ENCODE assay signal across 9 mouse cellular contexts in genomic region chr11:74721971-74722370, GRCm38 (mm10). TPM values are rescaled to one million over a fixed set of nuclear protein-coding genes. Genes with fewer than 3 reads are reported as not detected.
DNase-seq lines count a peak whose midpoint lies in the region; ATAC-seq and TF ChIP-seq lines count a peak whose summit lies in the region.
"Had no signal": no experiment of that assay in that cellular context is flagged by ENCODE, and none has a peak within 500 bp of the region (broad histone marks: within the 10 kb centered on the region; RNA-seq: fewer than 3 reads in every experiment).

No protein-coding gene starts in this region.

- no peak for TF ChIP-seq CTCF in MEL (IDR thresholded peaks at IDR 0.05 in 2 of 3, conservative IDR thresholded peaks at IDR 0.05 in 1 of 3; ENCODE audit: control insufficient read depth in 1 of 3, insufficient read depth in 1 of 3, low read depth in 2 of 3, low read length in 3 of 3, poor library complexity in 1 of 3, severe bottlenecking in 1 of 3)
- no peak for TF ChIP-seq CTCF in liver, postnatal 0 days (IDR thresholded peaks at IDR 0.05; ENCODE audit: low read depth)

- ATAC-seq in heart, embryonic 11.5 days (replicated peaks; ENCODE audit: insufficient number of reproducible peaks, low FRiP score, low TSS enrichment) = no peak
- ATAC-seq in hindbrain, embryonic 11.5 days (ENCODE audit: low FRiP score) = no peak
- no peak for ATAC-seq in liver, postnatal 0 days

- H3K4me1 ChIP-seq in heart, embryonic 11.5 days (ENCODE audit: control insufficient read depth, insufficient read depth, low read length) = peaks cover 21% of the 10 kb centered on the region
- peaks cover 14 to 22% of the 10 kb centered on the region in 2 experiments for H3K4me1 ChIP-seq in MEL (ENCODE audit: control insufficient read depth in 1 of 2, insufficient read depth in 2 of 2, low read length in 2 of 2)
- H3K4me1 ChIP-seq in hindbrain, embryonic 11.5 days (replicated peaks; ENCODE audit: control insufficient read depth, insufficient read depth, low read length) = no peaks in the 10 kb centered on the region
- peaks cover 28% of the 10 kb centered on the region for H3K4me1 ChIP-seq in liver, postnatal 0 days (ENCODE audit: insufficient read depth)

- no peak for DNase-seq in heart, postnatal 10 days
- peak; percentile 46 for DNase-seq in MEL (ENCODE audit: low read depth, low spot score)
- DNase-seq in hindbrain, embryonic 11.5 days (ENCODE audit: low spot score) = no peak
- no peak for DNase-seq in liver, postnatal 0 days
- DNase-seq in urinary bladder, postnatal 14 days (ENCODE audit: low spot score) = no peak
- DNase-seq in layer of hippocampus, adult 18-20 months (ENCODE audit: low spot score in 2 of 2) = no peak
- no peak for DNase-seq in adrenal gland, postnatal 36 days
- DNase-seq: kidney, adult 11 months had no signal

- intact Hi-C loops in heart, postnatal 10 days (cut with DNase I) = no loop called here

- WGBS in heart, embryonic 11.5 days (ENCODE audit: insufficient replicate concordance) = 38% methylated on average over 3 of the region's 3 CpGs
- 62% methylated on average over 3 of the region's 3 CpGs for WGBS in hindbrain, embryonic 11.5 days
- 39% methylated on average over 3 of the region's 3 CpGs for WGBS in liver, postnatal 0 days (ENCODE audit: insufficient replicate concordance)

- peaks cover 58% of the 10 kb centered on the region for H3K79me2 ChIP-seq in MEL (ENCODE audit: control insufficient read depth, insufficient read depth, low read length, poor library complexity)

- no peak overlapping the region for H3K9ac ChIP-seq in heart, embryonic 11.5 days (ENCODE audit: low read depth, low read length)
- peak overlapping the region; percentile 92 for H3K9ac ChIP-seq in MEL (ENCODE audit: control insufficient read depth, low read depth, low read length, poor library complexity, severe bottlenecking)
- H3K9ac ChIP-seq in hindbrain, embryonic 11.5 days (ENCODE audit: low read depth, low read length) = peak overlapping the region; percentile 44; the same call in 1 of the 2 replicates
- 0 out of 2 replicates have a peak overlapping the region, but pooled peaks have one; percentile 16 for H3K9ac ChIP-seq in liver, postnatal 0 days (replicated peaks)

- no peak for TF ChIP-seq POLR2A in MEL (IDR thresholded peaks at IDR 0.05; ENCODE audit: control insufficient read depth in 1 of 2, insufficient read depth in 1 of 2, low read depth in 1 of 2, low read length in 2 of 2, poor library complexity in 1 of 2)

- H3K9me3 ChIP-seq in heart, embryonic 11.5 days (replicated peaks; ENCODE audit: control insufficient read depth, low read length) = no peaks in the 10 kb centered on the region
- no peaks in the 10 kb centered on the region for H3K9me3 ChIP-seq in MEL (replicated peaks; ENCODE audit: insufficient read depth, low read length)
- no peaks in the 10 kb centered on the region for H3K9me3 ChIP-seq in hindbrain, embryonic 11.5 days (ENCODE audit: control insufficient read depth, low read length)
- H3K9me3 ChIP-seq in liver, postnatal 0 days (ENCODE audit: low read length) = no peaks in the 10 kb centered on the region

- H3K4me2 ChIP-seq in heart, embryonic 11.5 days = peak overlapping the region; percentile 89
- H3K4me2 ChIP-seq in hindbrain, embryonic 11.5 days (replicated peaks; ENCODE audit: low read depth, low read length) = peak overlapping the region; percentile 44
- peak overlapping the region; percentile 93 for H3K4me2 ChIP-seq in liver, postnatal 0 days (ENCODE audit: low read depth, low read length)

- no peak for TF ChIP-seq EP300 in MEL (IDR thresholded peaks at IDR 0.05; ENCODE audit: low read depth in 1 of 2, low read length in 2 of 2)
- no peak for TF ChIP-seq EP300 in liver, postnatal 0 days (IDR thresholded peaks at IDR 0.05; ENCODE audit: low read depth)

- no peaks in the 10 kb centered on the region for H3K36me3 ChIP-seq in heart, embryonic 11.5 days (ENCODE audit: control insufficient read depth, insufficient read depth, low read length)
- H3K36me3 ChIP-seq in MEL (ENCODE audit: control insufficient read depth in 1 of 2, insufficient read depth in 2 of 2, low read length in 2 of 2) = peaks cover 4 to 37% of the 10 kb centered on the region in 2 experiments; a peak in 3 of 4 replicates
- H3K36me3 ChIP-seq in hindbrain, embryonic 11.5 days (ENCODE audit: control insufficient read depth, insufficient read depth, low read length) = no peaks in the 10 kb centered on the region
- H3K36me3 ChIP-seq in liver, postnatal 0 days (replicated peaks; ENCODE audit: insufficient read depth, low read length) = no peaks in the 10 kb centered on the region

- no peak overlapping the region for H3K27ac ChIP-seq in heart, embryonic 11.5 days (ENCODE audit: low read depth, low read length)
- no peak overlapping the region for H3K27ac ChIP-seq in MEL (ENCODE audit: control insufficient read depth, low read depth, low read length)
- H3K27ac ChIP-seq in hindbrain, embryonic 11.5 days (ENCODE audit: low read depth, low read length) = no peak overlapping the region
- H3K27ac ChIP-seq in liver, postnatal 0 days (ENCODE audit: low read depth) = no peak overlapping the region

- H3K27me3 ChIP-seq in heart, embryonic 11.5 days (ENCODE audit: control insufficient read depth, insufficient read depth, low read length) = no peaks in the 10 kb centered on the region
- no peaks in the 10 kb centered on the region for H3K27me3 ChIP-seq in MEL (ENCODE audit: control insufficient read depth in 1 of 2, insufficient read depth in 2 of 2, low read length in 2 of 2)
- H3K27me3 ChIP-seq in hindbrain, embryonic 11.5 days (ENCODE audit: control insufficient read depth, insufficient read depth, low read length) = no peaks in the 10 kb centered on the region
- H3K27me3 ChIP-seq in liver, postnatal 0 days (ENCODE audit: insufficient read depth, low read length) = no peaks in the 10 kb centered on the region

- H3K4me3 ChIP-seq in heart, embryonic 11.5 days (ENCODE audit: low read depth, low read length) = peak overlapping the region; percentile 35
- peak overlapping the region; percentile 42 to 99 for H3K4me3 ChIP-seq in MEL (ENCODE audit: control insufficient read depth in 1 of 2, insufficient read depth in 1 of 2, low read depth in 2 of 2, low read length in 2 of 2)
- H3K4me3 ChIP-seq in hindbrain, embryonic 11.5 days (ENCODE audit: low read depth, low read length) = peak overlapping the region; percentile 31
- peak overlapping the region; percentile 95 for H3K4me3 ChIP-seq in liver, postnatal 0 days (ENCODE audit: low read depth, low read length)

- TF ChIP-seq RAD21 in MEL (IDR thresholded peaks at IDR 0.05; ENCODE audit: low read depth, low read length) = no peak

TF ChIP-seq in MEL, 35 proteins besides CTCF, POLR2A, EP300 and RAD21:
- TF ChIP-seq SIN3A (IDR thresholded peaks at IDR 0.05; ENCODE audit: low read length) (peak; percentile 51; the same call in 1 of the 2 replicates), CHD1 (IDR thresholded peaks at IDR 0.05; ENCODE audit: low read depth, low read length) (0 out of 2 replicates have a peak, but pooled peaks have one; percentile 10), SMC3 (IDR thresholded peaks at IDR 0.05; ENCODE audit: low read depth, low read length) (no peak), ZNF384 (IDR thresholded peaks at IDR 0.05; ENCODE audit: low read depth, low read length) (0 out of 2 replicates have a peak, but pooled peaks have one; percentile 15)

RNA-seq across cellular contexts. Expression of gene Pafah1b1, which starts 2.5 kb away (rescaled TPM):
- polyA plus RNA-seq in heart, embryonic 11.5 days (2014; fragmentation: Nextera tagmentation; extraction: Ambion mirVana) = 73.7 and 79.6 TPM in 2 replicates
- total RNA-seq in heart, postnatal 10 days (2021) = 100 to 1,000 TPM; 236 to 281 TPM
- 65.8 and 67.4 TPM in 2 replicates for total RNA-seq in MEL (2012; rRNA removed)
- polyA plus RNA-seq in MEL (2012; ENCODE audit: insufficient read depth in 1 of 2, insufficient read length in 2 of 2, low read depth in 1 of 2, low replicate concordance in 2 of 2, missing spikeins in 1 of 2) = 10 to 100 TPM in 1 of 2 experiments, not detected in 1; 54.5 TPM
- polyA plus RNA-seq in hindbrain, embryonic 11.5 days (2014; fragmentation: Nextera tagmentation; extraction: Ambion mirVana) = 106 and 118 TPM in 2 replicates
- 24.1 and 30.1 TPM in 2 replicates for polyA plus RNA-seq in liver, postnatal 0 days (2015; fragmentation: Nextera tagmentation; extraction: Ambion mirVana)
- total RNA-seq in layer of hippocampus, adult 18-20 months (2021) = 100 to 1,000 TPM; 378 to 398 TPM
- total RNA-seq in adrenal gland, postnatal 36 days (2021) = 100 to 1,000 TPM; 190 to 203 TPM

RNA-seq across cellular contexts. Expression of gene Mettl16, which starts 48.7 kb away (rescaled TPM):
- polyA plus RNA-seq in heart, embryonic 11.5 days (2014; fragmentation: Nextera tagmentation; extraction: Ambion mirVana) = 28.5 and 29.5 TPM in 2 replicates
- 10 to 100 TPM in 1 of 2 experiments, 1 to 10 TPM in 1; 9.9 to 14.7 TPM for total RNA-seq in heart, postnatal 10 days (2021)
- 110 and 116 TPM in 2 replicates for total RNA-seq in MEL (2012; rRNA removed)
- 10 to 100 TPM in 1 of 2 experiments, not detected in 1; 76.3 TPM for polyA plus RNA-seq in MEL (2012; ENCODE audit: insufficient read depth in 1 of 2, insufficient read length in 2 of 2, low read depth in 1 of 2, low replicate concordance in 2 of 2, missing spikeins in 1 of 2)
- polyA plus RNA-seq in hindbrain, embryonic 11.5 days (2014; fragmentation: Nextera tagmentation; extraction: Ambion mirVana) = 45.0 and 46.8 TPM in 2 replicates
- 7.2 and 8.4 TPM in 2 replicates for polyA plus RNA-seq in liver, postnatal 0 days (2015; fragmentation: Nextera tagmentation; extraction: Ambion mirVana)
- total RNA-seq in layer of hippocampus, adult 18-20 months (2021) = 10 to 100 TPM; 31.4 to 32.5 TPM
- 10 to 100 TPM; 29.0 to 37.6 TPM for total RNA-seq in adrenal gland, postnatal 36 days (2021)

Comparison
In these comparisons a context has a peak if more than half of its experiments do, and no peak if none do; other contexts are left out.
1. H3K4me3 ChIP-seq: peak in every context shown above with its lines; median percentile 95 in liver, postnatal 0 days; 70 in MEL; 35 in heart, embryonic 11.5 days; 31 in hindbrain, embryonic 11.5 days.